Mouse (Mus musculus) brown adipose tissue, adult 24 weeks (tissue): ENCODE measurements around the gene Cyth1. TPM values are rescaled to one million over a fixed set of nuclear protein-coding genes. Genes with fewer than 3 reads are reported as not detected.

ENCODE experiments used
- H3K27ac ChIP-seq: fragments of 200-500 bp; replicated peaks from 2 replicates; pipeline ENCODE4 v1.5.1; 2012; ENCODE audit warnings: low read depth, mild to moderate bottlenecking, low read length
- H3K4me1 ChIP-seq: fragments of 200-500 bp; 2 replicates; pipeline ENCODE4 v1.6.1; 2012; ENCODE audit warnings: low read length, mixed read lengths; ENCODE audit not compliant: control insufficient read depth, insufficient read depth, insufficient read length
- H3K4me3 ChIP-seq: fragments of 200-500 bp; 2 replicates; pipeline ENCODE4 v1.5.1; 2012; ENCODE audit warnings: low read depth, mild to moderate bottlenecking, low read length, moderate library complexity; ENCODE audit not compliant: insufficient read depth
- polyA plus RNA-seq: library from polyadenylated mRNA; stranded (reverse); fragments of >200 nt; gene quantifications from 2 replicates; pipeline ENCODE4 v1.2.4, GENCODE M21; 2012; ENCODE audit not compliant: missing spikeins, insufficient read depth, insufficient read length

The Cyth1 gene
- polyA plus RNA-seq, 1 experiment: 41.9 TPM

- Histone ChIP-seq H3K27ac (peak overlapping the region; percentile 45), H3K4me3 (no peak overlapping the region), H3K4me1 (peaks cover 41% of the 10 kb centered on the region)
Measured at GRCm38 (mm10) chr11:118222351-118222885, 26.0 kb downstream of the Cyth1 start.

GRCm38 (mm10) chr11:118220561-118221262 is 27.7 kb downstream of the Cyth1 start:
- peaks cover 44% of the 10 kb centered on the region for H3K4me1 ChIP-seq
- peak overlapping the region; percentile 70 for H3K27ac ChIP-seq
- H3K4me3 ChIP-seq: no peak overlapping the region

- H3K27ac ChIP-seq: peak overlapping the region; percentile 31; the same call in 1 of the 2 replicates
- H3K4me3 ChIP-seq: no peak overlapping the region
- H3K4me1 ChIP-seq: peaks cover 53% of the 10 kb centered on the region
Measured at GRCm38 (mm10) chr11:118219066-118219465, 29.3 kb downstream of the Cyth1 start.

GRCm38 (mm10) chr11:118216468-118216867 is 31.9 kb downstream of the Cyth1 start:
- Histone ChIP-seq H3K4me3 (no peak overlapping the region), H3K4me1 (peaks cover 59% of the 10 kb centered on the region), H3K27ac (peak overlapping the region; percentile 94)

- peak overlapping the region; percentile 94 for H3K27ac ChIP-seq
- H3K4me1 ChIP-seq: peaks cover 61% of the 10 kb centered on the region
- no peak overlapping the region for H3K4me3 ChIP-seq
Measured at GRCm38 (mm10) chr11:118215928-118216458, 32.4 kb downstream of the Cyth1 start.

GRCm38 (mm10) chr11:118212636-118213112 is 35.7 kb downstream of the Cyth1 start:
- peaks cover 84% of the 10 kb centered on the region for H3K4me1 ChIP-seq
- H3K4me3 ChIP-seq: peak overlapping the region; percentile 49
- peak overlapping the region; percentile 92 for H3K27ac ChIP-seq

GRCm38 (mm10) chr11:118211749-118212635 is 36.4 kb downstream of the Cyth1 start:
- Histone ChIP-seq H3K4me1 (peaks cover 85% of the 10 kb centered on the region), H3K27ac (peak overlapping the region; percentile 92), H3K4me3 (peak overlapping the region; percentile 49)

GRCm38 (mm10) chr11:118210962-118211361 is 37.4 kb downstream of the Cyth1 start:
- Histone ChIP-seq H3K4me3 (peak overlapping the region; percentile 49; the same call in 1 of the 2 replicates), H3K27ac (peak overlapping the region; percentile 92), H3K4me1 (peaks cover 81% of the 10 kb centered on the region)

- peaks cover 82% of the 10 kb centered on the region for H3K4me1 ChIP-seq
- 0 out of 2 replicates have a peak overlapping the region, but pooled peaks have one; percentile 7 for H3K27ac ChIP-seq
- H3K4me3 ChIP-seq: no peak overlapping the region
Measured at GRCm38 (mm10) chr11:118210116-118210515, 38.3 kb downstream of the Cyth1 start.

GRCm38 (mm10) chr11:118209376-118209775 is 39.0 kb downstream of the Cyth1 start:
- Histone ChIP-seq H3K27ac (peak overlapping the region; percentile 28), H3K4me3 (no peak overlapping the region), H3K4me1 (peaks cover 83% of the 10 kb centered on the region)

GRCm38 (mm10) chr11:118208672-118209272 is 39.6 kb downstream of the Cyth1 start:
- H3K27ac ChIP-seq: peak overlapping the region; percentile 42
- no peak overlapping the region for H3K4me3 ChIP-seq
- peaks cover 84% of the 10 kb centered on the region for H3K4me1 ChIP-seq

GRCm38 (mm10) chr11:118207424-118208033 is 40.9 kb downstream of the Cyth1 start:
- Histone ChIP-seq H3K4me1 (peaks cover 85% of the 10 kb centered on the region), H3K27ac (peak overlapping the region; percentile 13), H3K4me3 (no peak overlapping the region)

- Histone ChIP-seq H3K4me3 (no peak overlapping the region), H3K27ac (0 out of 2 replicates have a peak overlapping the region, but pooled peaks have one; percentile 3), H3K4me1 (peaks cover 85% of the 10 kb centered on the region)
Measured at GRCm38 (mm10) chr11:118206267-118206666, 42.1 kb downstream of the Cyth1 start.

GRCm38 (mm10) chr11:118203469-118203868 is 44.9 kb downstream of the Cyth1 start:
- Histone ChIP-seq H3K4me3 (no peak overlapping the region), H3K27ac (peak overlapping the region; percentile 1), H3K4me1 (peaks cover 84% of the 10 kb centered on the region)
